Mouse (Mus musculus): ENCODE results near the gene Dcdc2b.

- TF ChIP-seq POLR2A (IDR thresholded peaks at IDR 0.05; ENCODE audit: borderline replicate concordance, control insufficient read depth, low read depth, low read length) (no peak), CTCF (IDR thresholded peaks at IDR 0.05; ENCODE audit: control insufficient read depth, insufficient read depth, low read length) (no peak)
Observed at GRCm38 (mm10) chr4:129561184-129561583, 52.9 kb downstream of the Dcdc2b start.
